Mouse (Mus musculus) lung, postnatal 25 days (tissue): ENCODE measurements around the gene Dpp3.
"Not testable (repeated sequence)": the region's sequence is repeated elsewhere in the genome, so short reads cannot be mapped to it uniquely, and the experiment has no call there.

Experiments used
- DNase-seq: peaks from one replicate; pipeline ENCODE4 v3.0.0; 2022; ENCODE audit warnings: low spot score

The Dpp3 gene

DNA sequence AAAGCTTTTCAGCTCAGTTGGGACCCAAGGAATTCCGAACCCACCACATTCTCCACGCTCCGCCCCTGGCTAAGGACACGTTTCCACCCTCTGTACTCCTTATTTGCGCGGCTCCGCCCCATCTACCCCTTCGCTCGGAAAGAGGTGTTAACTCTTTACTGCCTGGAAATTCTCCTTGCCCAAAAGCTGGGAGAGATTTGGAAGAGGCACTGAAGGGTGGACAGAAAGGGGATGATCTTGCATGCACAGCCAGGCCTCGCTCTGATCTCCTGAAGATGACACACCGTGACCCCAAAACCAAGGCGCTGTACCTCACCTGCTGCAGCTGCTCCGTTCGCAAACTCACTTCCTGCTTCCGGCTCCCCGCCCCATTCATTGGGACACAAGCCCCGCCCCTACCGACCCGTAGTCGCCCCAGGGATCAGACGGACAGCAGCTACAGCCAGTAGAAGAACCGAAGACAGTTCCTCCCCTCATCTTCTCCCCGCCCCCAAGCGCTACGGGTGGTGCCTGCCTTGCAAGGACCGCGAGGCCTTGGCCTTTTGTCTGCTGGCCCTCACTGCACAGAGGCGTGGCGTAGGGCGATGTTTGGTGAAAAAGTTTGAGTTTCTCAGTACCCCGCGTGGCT, at the start of gene Dpp3:
Gene Dpp3, minus strand, starts transcription at position 384 of the 628 bp plus-strand sequence.
- peak; percentile 99 for DNase-seq

DNA sequence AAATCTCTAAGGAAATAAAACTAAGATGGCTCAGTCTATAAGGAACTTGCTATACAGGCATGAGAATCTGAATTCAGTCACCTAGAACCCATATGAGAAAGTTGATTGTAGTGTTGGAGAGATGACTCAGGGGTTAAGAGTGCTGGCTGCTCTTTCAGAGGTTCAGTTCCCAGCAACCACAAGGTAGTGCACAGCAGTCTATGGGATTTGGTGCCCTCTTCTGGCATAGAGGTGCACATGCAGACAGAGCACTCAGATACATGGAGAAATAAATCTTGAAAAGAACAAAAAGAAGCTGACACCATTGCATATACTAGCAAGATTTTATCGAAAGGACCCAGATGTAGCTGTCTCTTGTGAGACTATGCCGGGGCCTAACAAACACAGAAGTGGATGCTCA, 40.1 kb upstream of the Dpp3 start:
- no peak for DNase-seq

DNA sequence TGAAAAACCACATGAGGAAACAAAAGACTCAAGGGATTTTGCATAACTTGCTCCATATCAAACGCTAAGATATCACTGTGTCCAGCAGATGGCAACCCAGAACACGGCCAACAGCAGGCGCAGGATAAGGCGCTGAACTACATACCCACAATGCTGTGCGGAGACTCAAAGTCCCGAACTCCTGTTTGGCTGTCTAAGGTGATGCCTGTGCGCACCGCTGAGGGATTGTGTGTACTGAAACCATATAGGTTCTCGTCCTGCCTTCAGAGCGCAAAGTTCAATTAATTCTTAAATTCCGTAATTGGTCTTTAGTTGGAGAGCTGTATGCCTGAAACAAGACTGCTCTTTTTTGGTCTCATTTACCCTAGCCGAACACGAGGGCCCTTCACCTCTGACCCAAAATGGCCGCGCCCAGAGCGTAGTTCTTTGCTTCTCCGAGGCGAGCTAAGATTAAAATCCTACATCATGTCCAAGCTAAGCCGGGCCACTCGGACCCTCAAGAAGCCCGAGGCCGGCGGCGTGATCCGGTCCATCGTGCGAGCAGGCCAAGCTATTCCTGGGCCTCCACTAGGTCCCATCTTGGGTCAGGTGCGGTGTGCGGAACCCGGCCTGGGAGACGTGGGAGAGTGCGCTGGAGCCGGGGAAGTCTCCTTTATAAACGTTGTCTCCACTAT, 34.0 kb upstream of the Dpp3 start, which contains the start of gene Mrpl11:
Gene Mrpl11, plus strand, starts transcription at position 220 of the 674 bp plus-strand sequence.
- DNase-seq = peak; percentile 93

DNA sequence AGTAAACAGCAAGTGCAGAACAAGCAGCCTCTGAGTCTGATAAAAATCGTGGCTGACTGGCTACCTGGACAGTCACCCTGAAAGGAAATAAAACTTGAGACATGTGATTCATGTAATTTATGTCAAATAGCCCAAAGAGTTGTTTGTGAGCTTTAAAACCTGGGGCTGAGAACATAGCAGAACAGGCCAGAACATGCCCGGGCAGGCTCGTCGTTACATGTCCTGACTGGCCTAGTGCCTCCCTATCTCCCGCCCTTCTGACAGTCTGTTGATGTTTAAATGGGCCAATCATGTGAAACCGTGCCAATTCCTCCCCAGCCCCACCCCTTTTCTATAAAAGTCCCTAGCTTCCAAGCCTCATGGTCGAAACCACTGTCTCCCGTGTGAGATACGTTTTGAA, 20.6 kb upstream of the Dpp3 start:
- not testable (repeated sequence) for DNase-seq

DNA sequence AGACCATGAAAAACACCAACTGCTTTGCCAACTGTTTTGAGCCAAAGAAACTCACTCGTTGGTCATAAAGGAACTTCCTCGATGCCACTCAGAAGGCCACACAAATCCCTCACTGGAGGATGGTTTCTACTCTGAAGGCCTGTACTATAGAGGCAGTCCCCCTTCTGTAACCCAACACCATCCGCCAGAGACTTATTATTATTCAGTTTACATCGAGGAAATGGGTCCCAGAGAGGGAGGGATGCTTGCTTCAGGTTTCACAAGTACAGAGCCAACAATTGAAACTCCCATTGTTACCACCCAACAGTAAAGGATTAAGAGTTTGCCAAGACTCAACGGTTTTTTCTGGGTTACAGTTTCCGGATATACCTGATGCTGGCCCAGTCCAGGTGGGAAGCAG, 17.5 kb upstream of the Dpp3 start:
- DNase-seq = no peak

DNA sequence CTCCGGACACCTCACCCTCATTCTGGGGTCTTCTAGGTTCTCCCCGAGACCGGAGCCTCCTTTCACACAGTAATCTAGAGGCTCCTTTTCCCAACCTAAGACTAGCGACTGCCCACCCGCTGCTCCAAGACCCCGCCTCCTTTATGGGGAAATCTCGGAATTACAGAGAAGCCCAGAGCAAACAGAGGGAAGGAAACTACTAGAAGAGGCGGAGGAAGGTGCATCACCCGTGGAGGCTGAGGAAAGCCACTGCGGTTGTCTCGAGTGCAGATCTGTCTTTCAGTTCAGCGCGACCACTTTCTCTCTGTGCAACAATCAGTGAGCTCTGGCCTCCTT, 15.1 kb upstream of the Dpp3 start:
- DNase-seq = peak; percentile 42

DNA sequence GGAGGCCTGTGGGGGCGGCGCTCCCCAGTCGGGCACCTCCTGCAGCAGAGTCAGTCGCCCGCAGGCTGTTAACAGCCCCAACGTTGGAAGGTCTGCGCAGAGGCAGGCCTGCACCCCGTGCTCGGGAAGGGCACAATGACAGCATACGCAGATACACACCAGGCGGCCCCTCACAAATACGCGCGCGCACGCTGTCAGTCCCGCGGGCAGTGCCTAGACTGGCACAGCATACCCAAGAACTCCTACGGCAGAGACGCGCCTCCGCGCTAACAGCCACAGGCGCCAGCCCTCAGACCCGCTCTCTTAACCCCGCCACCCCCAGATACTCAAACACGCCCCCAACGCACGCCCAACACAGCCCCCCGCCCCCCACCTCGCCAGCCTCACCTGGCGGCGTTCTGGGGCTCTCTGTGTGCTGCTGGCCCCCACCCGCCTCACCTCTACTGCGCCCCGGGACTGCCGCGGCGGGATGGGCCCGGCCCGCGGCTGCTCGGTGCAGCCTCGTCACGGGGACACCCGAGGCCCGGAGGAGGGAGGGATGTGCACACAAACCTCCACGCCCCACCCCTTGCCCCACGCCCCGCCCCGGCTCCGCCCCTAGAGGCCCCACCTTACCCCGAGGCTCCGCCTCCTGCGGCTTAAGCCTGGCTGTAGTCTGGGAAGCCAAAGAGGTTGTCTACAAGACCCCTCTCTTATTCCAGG, 14.6 kb upstream of the Dpp3 start, which contains the start of gene Peli3:
Gene Peli3, minus strand, starts transcription at position 577 of the 702 bp plus-strand sequence.
- DNase-seq = peak; percentile 72

DNA sequence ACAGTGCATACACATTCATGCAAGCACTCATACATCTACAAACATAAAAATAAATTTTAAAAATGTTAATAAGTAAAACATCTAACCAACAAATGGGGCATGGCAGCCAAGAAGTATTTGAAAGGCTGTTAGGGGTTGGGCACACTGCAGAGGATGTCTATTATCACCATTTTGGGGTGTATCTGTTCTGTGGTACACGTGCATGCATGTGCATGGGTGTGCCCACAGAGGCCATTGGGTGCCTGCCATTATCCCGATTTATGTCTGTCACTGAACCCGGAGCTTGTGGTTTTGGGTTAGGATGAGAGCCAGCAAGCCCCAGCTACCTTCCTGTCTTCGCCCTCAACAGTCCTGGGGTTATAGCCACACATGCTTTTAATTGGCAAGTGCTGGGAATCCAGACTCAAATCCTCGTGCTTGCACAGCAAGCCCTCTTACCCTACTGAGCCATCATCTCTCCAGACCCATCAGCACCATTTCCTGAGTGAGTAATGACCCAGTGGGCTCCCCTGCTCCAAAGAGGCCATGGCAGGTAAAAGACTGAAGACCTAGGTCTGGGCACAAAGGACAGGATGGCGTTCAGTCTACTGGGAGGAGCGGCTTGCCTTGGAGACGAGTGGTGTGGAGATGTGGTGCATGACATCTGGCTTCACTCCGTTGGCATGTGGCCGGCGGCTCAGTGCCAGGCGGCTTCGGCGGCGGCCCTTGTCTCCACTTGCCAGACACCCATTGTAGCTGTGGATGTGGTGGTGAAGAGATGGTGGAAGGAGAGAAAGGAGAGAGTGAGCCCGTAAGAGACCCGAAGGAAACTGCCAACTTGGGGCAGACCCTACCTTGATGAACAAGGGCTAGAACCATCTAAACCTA, 9.6 kb upstream of the Dpp3 start:
- no peak for DNase-seq

DNA sequence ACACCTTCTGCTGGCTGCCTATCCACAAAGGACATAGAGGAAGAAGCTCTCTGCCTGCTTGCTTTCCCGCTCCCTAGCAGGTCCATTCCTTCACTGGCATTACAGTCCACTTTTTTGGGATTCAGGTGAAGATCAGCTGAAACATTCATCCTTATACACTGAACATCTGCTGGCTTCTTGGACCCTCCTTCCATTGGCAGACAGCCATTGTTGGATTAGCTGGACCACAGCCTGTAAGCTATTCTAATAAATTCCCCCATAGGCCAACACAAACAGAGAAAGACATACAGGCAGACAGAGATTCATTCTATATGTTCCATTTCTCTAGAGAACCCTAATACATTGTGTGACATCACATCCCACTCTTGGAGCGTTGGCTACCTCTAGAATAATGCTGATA, 8.8 kb upstream of the Dpp3 start:
- no peak for DNase-seq

DNA sequence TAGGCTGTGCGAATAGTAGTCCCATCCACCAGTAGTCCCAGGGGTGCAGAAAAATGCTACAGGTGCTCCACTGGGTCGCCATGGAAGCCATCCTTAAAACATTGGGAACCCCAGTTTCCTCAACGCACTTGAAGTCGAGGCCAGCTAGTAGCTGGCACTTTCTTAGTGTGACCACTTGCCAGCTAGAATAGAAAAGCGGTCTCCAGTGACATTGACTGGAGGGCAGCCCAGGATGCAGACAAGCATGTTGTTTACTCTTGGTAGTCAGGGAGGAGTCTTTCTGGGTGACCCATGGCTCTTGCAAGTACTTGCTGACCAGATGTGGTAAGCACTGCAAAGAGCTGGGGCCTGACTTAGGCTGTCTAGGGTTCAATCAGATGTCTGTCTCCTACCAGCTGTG, 694 bp upstream of the Dpp3 start:
- no peak for DNase-seq

DNA sequence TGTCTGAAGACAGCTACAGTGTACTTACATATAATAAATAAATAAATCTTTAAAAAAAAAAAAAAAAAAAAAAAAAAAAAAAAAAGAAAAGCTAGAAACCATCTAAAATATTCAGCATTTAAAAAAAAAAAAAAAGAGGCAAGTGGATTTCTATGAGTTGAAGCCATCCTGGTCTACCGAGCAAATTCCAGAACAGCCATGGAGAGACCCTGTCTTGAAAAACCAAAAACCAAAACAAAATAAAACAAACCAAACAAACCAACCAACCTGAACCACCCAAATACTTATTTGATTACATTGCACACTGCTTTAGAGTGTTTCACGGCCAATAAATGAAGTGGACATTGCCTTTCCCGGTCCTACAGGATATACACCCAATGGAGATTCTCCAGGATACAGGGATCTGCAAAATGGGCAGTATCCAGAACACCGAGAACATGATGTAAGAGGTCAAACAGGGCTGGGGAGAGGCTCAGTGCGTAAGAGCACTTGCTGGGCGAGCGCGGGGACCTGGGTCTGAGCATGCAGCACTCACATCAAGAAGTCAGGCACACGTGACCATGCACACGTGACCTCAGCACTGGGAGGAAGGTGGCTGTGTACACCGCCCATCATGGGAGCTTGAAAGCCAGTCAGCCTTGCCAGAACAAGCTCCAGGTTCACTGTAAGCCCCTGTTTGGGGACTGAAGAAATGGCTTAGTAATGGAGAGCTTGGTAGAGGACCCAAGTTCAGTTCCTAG, 2.8 kb downstream of the Dpp3 start:
- DNase-seq = no peak

DNA sequence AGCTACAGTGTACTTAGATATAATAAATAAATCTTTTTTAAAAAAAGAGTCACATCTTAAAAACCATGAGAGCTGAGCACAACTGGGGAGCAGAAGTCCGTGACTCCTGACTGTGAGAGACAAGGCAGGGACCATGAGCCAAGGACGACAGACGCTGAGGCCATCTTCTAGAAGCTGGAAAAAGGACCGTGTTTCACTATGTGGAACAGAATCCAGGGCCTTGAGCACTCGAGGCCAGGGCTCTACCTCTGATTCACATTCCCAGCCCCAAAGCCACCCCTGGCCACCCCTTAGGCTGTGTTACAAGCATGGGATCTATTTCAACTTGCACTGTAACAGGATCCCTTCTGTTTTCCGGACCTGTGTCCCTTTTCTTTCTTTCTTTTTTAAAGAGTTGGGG, 8.4 kb downstream of the Dpp3 start:
- DNase-seq = no peak

DNA sequence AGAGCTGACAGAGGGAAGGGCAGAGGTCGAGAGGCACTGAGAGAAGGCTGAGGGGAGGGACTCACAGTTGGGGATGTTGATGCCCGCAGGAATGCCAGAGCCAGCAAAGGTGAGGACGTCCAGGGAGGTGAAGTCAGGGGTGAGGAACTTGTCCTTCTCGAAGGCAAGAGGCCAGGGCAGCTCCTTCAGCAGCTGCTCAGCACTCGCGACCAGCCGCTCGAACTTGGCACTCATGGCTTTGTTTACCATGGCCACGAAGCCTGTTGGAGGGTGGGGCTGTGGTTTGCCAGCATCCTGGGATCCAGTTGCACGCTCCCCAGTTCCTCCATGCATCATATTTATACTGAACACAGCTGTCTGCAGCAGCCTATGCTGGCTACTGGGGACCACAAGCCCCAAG, 11.3 kb downstream of the Dpp3 start:
- no peak for DNase-seq

DNA sequence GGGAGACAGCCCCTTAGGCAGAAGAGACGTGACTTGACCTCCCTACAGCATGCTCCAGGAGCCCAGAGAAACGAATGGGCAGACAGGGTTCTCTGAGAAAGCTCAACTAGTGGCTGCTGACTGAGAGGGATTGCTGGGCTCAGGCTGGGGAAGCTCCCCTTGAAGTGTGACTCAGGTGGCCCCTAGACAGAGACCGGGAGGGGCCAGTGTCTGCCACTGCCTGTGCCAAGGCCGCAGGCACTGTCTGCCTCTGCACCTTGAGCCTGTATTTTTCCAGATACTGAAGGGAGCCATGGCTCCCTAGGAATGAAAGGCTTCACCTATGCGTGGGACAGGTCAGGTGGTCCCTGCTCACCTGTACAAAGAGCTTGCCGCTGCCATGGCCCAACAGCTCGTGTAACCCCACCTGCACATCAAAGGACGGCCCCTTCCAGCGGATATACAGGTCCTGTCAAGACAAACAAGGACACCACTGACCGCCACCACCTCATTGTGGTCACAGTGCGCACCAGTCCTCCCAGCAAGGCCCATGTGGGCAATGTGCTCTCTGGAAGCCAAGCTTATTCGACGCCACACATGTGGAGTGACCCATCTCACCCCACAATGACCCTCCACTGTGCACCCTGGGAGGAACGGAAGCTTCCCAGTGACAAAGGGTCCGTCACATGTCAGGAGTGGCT, 12.0 kb downstream of the Dpp3 start:
- no peak for DNase-seq

DNA sequence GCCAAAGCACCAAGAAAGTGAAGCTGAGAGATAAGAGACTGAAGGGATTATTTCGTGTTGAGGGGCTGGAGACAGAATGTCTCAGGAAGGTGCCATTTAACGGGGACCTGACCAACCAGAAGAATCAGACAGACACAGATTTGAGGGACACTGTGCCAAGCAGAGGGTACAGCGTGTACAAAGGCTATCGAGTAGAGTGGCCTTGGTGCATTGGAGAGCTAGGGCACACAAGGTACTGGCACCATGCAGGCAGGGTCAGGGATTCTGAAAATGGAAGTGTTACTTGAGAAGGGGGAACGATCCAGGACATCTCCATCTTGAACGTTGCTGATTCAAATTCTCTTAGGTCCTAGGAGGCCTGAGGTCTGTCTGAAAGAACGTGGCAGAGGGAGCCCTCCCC, 18.7 kb downstream of the Dpp3 start:
- no peak for DNase-seq

DNA sequence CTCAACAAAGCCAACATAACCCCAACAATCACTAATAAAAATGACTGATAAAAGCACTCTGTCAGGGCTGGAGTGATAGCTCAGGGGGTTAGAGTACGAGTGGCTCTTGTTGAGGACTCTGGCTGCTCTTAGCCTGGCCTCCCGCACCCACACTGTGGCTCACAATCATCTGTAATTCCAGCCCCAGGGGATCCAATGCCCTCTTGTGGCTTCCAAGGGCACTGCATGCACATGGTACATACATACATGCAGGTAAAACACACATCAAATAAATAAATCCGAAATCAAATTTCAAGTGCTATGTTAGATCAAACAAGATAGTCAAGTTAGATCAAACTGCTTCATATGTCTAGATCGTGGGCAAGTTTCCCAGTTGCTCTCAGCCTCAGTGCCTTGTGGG, 20.0 kb downstream of the Dpp3 start:
- DNase-seq = no peak

DNA sequence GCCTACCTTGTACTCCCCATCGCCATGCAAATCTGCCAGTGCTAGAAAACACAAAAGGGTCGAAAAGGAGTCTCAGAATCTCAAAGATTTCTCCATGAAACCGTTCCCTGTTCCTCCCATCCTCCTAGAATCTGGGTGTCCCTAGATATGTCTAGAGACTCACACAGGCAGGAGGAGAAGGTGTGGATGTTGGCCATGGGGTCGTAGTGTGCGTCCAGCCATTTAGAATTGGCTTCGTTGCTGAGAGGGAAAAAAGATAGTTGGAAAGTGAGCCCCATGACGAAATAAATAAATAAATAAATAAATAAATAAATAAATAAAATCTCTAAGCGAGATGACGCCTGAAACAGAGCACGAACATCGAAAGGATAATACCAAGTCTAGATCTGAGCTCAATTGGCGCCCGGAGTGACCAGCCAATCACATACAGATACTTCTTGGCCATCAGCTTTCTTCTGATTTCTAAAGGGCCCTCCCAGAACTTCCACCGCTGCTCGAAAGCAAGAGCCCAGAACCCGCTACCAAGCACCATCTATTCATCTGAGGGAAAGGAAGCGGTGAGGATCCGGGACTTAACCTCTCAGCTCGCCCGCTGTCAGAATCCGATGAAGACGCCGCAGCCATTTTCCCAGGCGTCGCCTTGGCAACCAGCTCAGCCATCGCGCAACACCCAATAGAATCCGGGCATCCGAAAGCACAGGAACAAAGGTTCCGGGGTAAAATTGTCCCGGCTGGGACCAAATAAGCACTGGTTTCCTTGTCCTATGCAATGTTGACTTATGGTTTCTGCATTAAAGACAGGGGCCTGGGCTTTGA, 21.9 kb downstream of the Dpp3 start, which contains the start of gene Bbs1:
Gene Bbs1, minus strand, starts transcription at position 650 of the 816 bp plus-strand sequence.
- peak; percentile 70 for DNase-seq

DNA sequence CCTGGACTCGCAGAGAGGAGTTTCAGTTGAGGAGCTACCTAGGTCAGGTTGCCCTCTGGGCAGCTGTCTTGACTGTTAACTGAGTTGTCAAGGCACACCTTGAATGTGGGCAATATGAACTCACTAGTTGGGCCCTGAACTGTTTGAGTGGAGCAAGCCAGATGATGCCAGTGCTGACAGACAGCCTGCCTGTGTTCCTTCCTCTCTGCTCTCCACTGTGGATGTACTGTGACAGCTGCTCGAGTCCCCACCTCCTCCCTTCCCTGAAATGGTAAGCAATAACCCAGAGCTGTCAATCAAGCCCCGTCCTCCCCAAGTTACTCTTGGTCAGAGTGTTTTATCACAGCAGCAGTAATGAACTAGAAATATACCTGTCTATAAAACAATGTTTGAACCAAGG, 28.2 kb downstream of the Dpp3 start:
- DNase-seq = no peak

DNA sequence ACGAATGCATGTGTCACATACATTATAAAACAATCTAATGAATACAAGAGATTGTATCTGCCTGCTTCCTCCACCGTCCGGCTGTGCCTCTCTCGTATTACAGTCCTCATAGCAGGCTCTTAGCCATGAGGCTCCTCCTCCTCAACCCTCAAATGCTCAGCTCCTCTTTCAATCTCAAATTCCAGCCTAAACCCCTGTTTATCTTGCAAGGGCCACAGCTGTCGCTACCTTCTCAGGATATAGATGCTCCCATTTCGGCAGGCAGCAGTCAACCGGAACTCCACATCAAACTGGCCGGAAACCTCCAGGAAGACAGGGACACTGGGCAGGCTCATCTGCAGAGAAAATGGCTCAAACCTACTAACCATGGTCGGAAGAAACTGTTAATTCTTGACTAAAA, 29.1 kb downstream of the Dpp3 start:
- no peak for DNase-seq
